Mouse (Mus musculus) liver, embryonic 12.5 days (tissue): Measurements from ENCODE around the gene Gng12. TPM values are rescaled to one million over a fixed set of nuclear protein-coding genes. Genes with fewer than 3 reads are reported as not detected.
A peak's percentile ranks its signal among the peaks of the same experiment; 100 is the strongest.

Experiments used
- ATAC-seq: fragments of 200-750 bp; cut with Nextera tagmentation; 2 replicates; pipeline ENCODE4 v1.8.0; 2017; ENCODE audit warnings: moderate number of reproducible peaks, mild to moderate bottlenecking, moderate library complexity
- H3K27ac ChIP-seq: fragments of 300-500 bp; sonication (generic); 2 replicates; pipeline ENCODE4 v1.5.1; 2016; ENCODE audit warnings: mild to moderate bottlenecking
- H3K27me3 ChIP-seq: fragments of 300-500 bp; sonication (generic); replicated peaks from 2 replicates; pipeline ENCODE4 v1.6.1; 2016; ENCODE audit warnings: mild to moderate bottlenecking, moderate library complexity
- H3K36me3 ChIP-seq: fragments of 300-500 bp; sonication (generic); 2 replicates; pipeline ENCODE4 v1.6.1; 2016; ENCODE audit warnings: mild to moderate bottlenecking, moderate library complexity
- H3K4me1 ChIP-seq: fragments of 300-500 bp; sonication (generic); 2 replicates; pipeline ENCODE4 v1.6.1; 2016
- H3K4me2 ChIP-seq: fragments of 300-500 bp; sonication (generic); 2 replicates; pipeline ENCODE4 v1.6.1; 2016; ENCODE audit warnings: mild to moderate bottlenecking, moderate library complexity
- H3K4me3 ChIP-seq: fragments of 300-500 bp; sonication (generic); 2 replicates; pipeline ENCODE4 v1.5.1; 2016; ENCODE audit warnings: mild to moderate bottlenecking, moderate library complexity
- H3K9ac ChIP-seq: fragments of 300-500 bp; sonication (generic); 2 replicates; pipeline ENCODE4 v1.6.1; 2016; ENCODE audit warnings: mild to moderate bottlenecking, moderate library complexity
- H3K9me3 ChIP-seq: fragments of 300-500 bp; sonication (generic); replicated peaks from 2 replicates; pipeline ENCODE4 v1.6.1; 2016; ENCODE audit warnings: mild to moderate bottlenecking, moderate library complexity
- WGBS: fragments of 180-500 bp; shearing (Covaris S2); methylation state at CpG from one replicate; pipeline ENCODE4 v1.1.7; 2016; ENCODE audit not compliant: insufficient replicate concordance; 5-methylcytosine and 5-hydroxymethylcytosine counted together
- polyA plus RNA-seq: library from polyadenylated mRNA; unstranded; fragments of >200 nt; fragmentation: Nextera tagmentation; extraction: Ambion mirVana; gene quantifications from 2 replicates; pipeline ENCODE4 v1.2.1, GENCODE M21; 2016

Gng12 gene
- polyA plus RNA-seq, 1 experiment from 2014 or later, result 35.0 TPM

DNA sequence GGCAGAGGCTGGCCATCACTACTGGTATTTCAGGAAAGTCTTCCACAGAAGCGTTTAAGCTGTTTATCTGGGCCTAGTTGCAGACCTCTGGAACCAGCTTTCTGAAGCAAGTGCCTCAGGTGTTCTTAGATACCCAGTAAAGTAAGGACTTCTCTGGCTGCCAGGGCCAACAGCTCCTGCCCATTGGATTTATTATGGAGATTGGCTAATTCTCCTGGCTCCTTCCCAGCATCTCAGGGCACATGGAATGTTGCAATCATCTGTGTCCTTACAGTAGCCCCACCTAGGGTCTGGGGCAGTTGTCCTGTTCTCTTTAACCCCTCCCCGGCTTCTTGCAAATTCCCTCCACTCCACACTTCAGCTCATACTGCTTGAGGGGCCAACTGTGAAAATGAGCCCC, 102.4 kb downstream of the Gng12 start:
- no peaks in the 10 kb centered on the region for H3K36me3 ChIP-seq
- no peak overlapping the region for H3K9ac ChIP-seq
- no peaks in the 10 kb centered on the region for H3K27me3 ChIP-seq
- H3K4me2 ChIP-seq, result no peak overlapping the region
- no peak overlapping the region for H3K4me3 ChIP-seq
- H3K9me3 ChIP-seq, result no peaks in the 10 kb centered on the region
- H3K27ac ChIP-seq, result no peak overlapping the region
- H3K4me1 ChIP-seq, result 0 out of 2 replicates have a peak, but pooled peaks cover 6% of the 10 kb centered on the region
- ATAC-seq, result no peak
- WGBS, result 73% methylated on average over 2 of the region's 2 CpGs

DNA sequence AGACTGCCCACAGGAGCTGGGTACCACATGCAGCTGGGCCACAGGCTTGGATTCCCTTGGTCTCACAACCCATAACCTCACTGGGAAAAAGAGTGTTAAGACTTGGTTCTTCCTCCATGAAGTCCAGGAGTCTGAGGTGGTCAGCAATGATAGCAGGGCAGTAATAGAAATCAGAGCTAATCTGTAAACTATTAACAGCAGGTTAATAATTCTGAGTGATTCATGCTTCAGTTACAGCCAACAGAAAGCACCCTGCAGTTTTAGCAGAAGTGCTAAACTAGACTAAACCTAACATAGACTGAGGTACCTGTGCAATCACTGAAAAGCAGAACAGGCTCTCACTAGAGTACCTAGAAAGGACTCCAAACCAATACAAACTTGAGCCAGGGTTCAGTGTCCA, 103.6 kb downstream of the Gng12 start:
- H3K27me3 ChIP-seq, result no peaks in the 10 kb centered on the region
- H3K36me3 ChIP-seq, result no peaks in the 10 kb centered on the region
- H3K4me3 ChIP-seq, result no peak overlapping the region
- no peak overlapping the region for H3K9ac ChIP-seq
- H3K27ac ChIP-seq, result no peak overlapping the region
- ATAC-seq, result no peak
- 0 out of 2 replicates have a peak, but pooled peaks cover 6% of the 10 kb centered on the region for H3K4me1 ChIP-seq
- H3K9me3 ChIP-seq, result no peaks in the 10 kb centered on the region
- H3K4me2 ChIP-seq, result no peak overlapping the region

DNA sequence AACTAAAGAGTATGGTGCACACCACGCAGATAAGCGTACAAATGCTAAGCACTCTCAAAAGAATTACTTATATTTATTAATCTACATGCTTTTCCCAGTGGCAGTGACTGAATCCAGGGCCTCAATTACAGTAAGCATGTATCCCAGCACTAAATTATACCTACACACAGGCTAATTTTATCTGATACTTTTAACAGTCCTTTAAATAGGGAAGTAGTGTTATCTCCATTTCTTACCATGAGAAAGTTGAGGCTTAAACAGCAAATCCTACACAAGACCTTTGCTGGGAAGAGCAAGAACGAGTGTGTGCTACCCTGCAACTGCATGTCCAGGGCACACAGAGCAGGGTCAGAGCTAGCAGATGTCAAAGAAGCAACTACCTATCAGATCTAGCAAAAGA, 113.7 kb downstream of the Gng12 start:
- Histone ChIP-seq H3K4me1 (peaks cover 28% of the 10 kb centered on the region), H3K36me3 (no peaks in the 10 kb centered on the region), H3K4me3 (no peak overlapping the region), H3K27ac (no peak overlapping the region), H3K9ac (no peak overlapping the region), H3K27me3 (no peaks in the 10 kb centered on the region), H3K4me2 (no peak overlapping the region), H3K9me3 (no peaks in the 10 kb centered on the region)
- 67% methylated on average over 3 of the region's 3 CpGs for WGBS
- ATAC-seq, result no peak

DNA sequence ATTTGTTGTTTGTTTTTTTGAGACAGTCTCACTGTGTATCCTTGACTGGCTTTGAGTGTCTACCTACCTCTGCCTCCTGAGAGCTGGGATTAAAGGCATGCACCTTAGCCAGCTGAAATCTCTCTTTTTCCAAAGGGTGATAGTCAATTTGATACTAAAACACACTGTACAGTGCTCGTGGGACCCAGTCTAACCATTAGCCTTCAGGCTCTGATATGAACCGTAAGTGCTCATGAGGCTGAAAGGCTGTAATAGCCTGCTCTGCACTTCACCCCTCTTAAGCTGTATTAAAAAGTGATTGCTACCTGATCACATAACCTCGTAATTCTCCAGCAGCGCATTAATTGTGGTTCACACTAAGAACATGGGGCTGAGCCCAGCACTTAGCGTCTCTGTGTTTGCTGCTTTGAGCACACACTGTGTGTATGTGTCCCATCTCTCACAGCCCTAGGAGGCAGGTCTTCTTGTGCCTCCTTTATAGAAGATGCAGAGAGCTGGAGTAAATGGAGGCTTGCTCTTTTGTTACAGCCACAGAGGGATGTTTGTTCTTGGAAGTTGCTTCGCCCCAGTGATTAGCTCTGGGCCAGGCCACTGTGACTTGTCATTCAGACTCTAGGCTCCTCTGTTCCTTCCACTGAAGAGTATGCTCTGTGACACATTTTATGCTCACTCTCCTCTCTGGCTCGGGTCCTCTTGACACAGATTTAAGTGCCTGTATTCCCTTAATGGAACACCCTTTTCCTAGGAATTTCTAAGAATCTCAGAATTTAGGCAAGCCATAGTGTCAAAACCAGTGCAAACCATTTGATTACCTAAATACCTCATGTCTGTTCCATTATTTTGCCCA, 114.4 kb downstream of the Gng12 start:
- Histone ChIP-seq H3K9me3 (no peaks in the 10 kb centered on the region), H3K4me2 (no peak overlapping the region), H3K36me3 (no peaks in the 10 kb centered on the region), H3K4me3 (no peak overlapping the region), H3K4me1 (peaks cover 35% of the 10 kb centered on the region), H3K27me3 (no peaks in the 10 kb centered on the region), H3K9ac (no peak overlapping the region), H3K27ac (no peak overlapping the region)
- WGBS, result 78% methylated on average over 7 of the region's 7 CpGs
- no peak for ATAC-seq

DNA sequence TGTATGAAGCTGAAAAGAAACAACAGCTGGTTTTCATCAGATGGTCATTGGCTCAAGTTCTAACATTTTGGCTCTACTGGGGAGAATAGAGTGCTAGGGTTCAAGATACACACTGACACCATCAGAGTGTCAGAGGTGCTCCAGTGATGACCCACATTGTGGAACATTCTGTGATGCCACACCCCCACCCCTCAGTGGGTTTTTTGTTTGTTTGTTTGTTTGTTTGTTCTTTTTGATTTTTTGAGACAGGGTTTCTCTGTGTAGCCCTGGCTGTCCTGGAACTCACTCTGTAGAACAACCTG, 115.0 kb downstream of the Gng12 start:
- Histone ChIP-seq H3K4me1 (peaks cover 41% of the 10 kb centered on the region), H3K36me3 (no peaks in the 10 kb centered on the region), H3K27ac (no peak overlapping the region), H3K9me3 (no peaks in the 10 kb centered on the region), H3K27me3 (no peaks in the 10 kb centered on the region), H3K4me2 (no peak overlapping the region), H3K4me3 (no peak overlapping the region), H3K9ac (no peak overlapping the region)
- no peak for ATAC-seq

DNA sequence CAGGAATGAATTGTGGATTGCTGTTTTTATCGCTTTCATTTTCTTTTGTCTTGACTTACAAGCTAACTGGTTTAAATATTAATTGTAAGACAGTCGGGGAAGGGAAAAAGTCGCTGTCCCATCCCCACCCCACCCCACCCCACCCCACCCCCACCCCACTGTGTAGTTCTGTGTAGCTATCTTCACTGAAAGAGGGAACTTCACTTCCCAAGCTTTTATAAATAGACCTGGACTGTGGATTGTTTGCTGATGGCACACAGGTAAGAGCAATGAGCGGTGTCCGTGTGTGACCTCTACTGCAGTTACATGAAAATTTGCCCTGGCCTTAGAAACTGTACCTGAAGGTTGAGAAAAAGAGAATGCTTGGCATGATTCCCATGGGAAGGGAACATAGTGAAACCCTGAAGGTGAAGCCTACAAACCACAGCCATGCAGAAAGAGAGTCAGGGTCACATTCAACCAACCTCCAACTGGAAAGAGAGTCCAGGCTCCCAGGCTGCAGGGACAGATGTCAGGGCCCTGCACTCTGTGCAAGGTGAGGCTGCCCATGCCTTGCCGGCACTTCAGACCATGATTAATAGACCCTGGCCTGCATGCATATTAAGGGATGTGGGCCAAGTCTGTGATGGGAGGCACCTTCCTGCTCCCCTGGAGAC, 117.2 kb downstream of the Gng12 start:
- H3K27ac ChIP-seq, result peak overlapping the region; percentile 59
- 72% methylated on average over 6 of the region's 6 CpGs for WGBS
- H3K9me3 ChIP-seq, result no peaks in the 10 kb centered on the region
- ATAC-seq, result peak; percentile 29
- peaks cover 50% of the 10 kb centered on the region for H3K4me1 ChIP-seq
- no peaks in the 10 kb centered on the region for H3K36me3 ChIP-seq
- H3K4me2 ChIP-seq, result peak overlapping the region; percentile 48
- no peaks in the 10 kb centered on the region for H3K27me3 ChIP-seq
- peak overlapping the region; percentile 29; the same call in 1 of the 2 replicates for H3K9ac ChIP-seq
- H3K4me3 ChIP-seq, result no peak overlapping the region

DNA sequence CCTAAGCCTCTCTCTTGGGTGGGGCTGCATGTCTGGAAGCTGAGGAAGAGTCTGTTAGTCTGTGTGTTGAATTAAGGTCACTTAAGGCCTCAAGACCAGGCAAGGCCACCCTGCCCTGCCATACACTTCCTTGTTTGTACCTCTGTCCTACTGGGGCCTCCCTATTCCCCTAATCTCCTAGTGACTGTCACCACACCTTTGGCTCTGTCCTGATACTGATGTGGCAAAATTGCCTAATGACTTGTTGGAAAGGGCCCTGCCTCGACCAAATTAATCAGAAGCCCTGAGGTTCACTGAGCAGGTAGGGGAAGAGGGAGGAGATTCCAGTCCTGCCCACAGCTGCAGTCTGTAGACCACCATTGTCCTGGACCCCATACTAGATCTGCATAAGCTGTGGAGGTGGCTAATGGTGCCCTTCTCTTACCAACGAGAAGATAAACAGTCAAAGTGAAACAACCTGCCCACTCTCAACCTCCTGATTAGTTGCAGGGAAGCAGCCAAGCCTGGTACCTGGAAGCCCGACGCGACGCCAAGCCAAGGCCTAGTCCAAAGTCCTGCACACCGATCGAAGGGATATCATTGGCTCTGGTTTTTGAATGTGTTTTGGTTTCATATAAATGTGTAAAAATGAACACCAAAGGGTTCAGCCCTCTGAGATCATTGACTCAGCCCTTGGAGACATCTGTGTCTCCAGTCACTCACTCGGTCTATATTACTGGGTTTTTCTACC, 117.9 kb downstream of the Gng12 start:
- Histone ChIP-seq H3K4me2 (peak overlapping the region; percentile 48), H3K9me3 (no peaks in the 10 kb centered on the region), H3K4me1 (peaks cover 50% of the 10 kb centered on the region), H3K36me3 (no peaks in the 10 kb centered on the region), H3K27ac (peak overlapping the region; percentile 59), H3K27me3 (no peaks in the 10 kb centered on the region), H3K9ac (peak overlapping the region; percentile 29; the same call in 1 of the 2 replicates), H3K4me3 (no peak overlapping the region)
- WGBS, result 70% methylated on average over 9 of the region's 9 CpGs
- ATAC-seq, result peak; percentile 90

DNA sequence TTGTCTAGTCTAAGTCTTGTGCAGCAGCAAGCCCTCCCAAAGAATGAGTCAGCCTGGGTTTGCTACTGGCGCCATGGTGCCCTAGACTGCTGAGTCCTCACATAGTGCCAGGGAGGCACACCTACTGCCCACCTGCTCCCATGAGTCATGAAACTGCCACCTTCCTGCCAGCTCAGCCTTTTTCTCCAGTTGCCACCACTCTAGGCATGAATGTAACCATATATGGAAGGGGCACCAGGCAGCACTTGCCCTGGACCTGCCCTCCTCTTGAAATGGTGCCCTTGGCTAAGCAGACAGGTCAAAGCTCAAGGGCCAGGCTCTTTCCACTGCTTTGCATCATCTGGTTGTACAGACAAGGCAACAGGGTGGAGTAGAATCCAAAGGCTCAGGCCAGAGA, 118.5 kb downstream of the Gng12 start:
- peak overlapping the region; percentile 29; the same call in 1 of the 2 replicates for H3K9ac ChIP-seq
- no peaks in the 10 kb centered on the region for H3K9me3 ChIP-seq
- no peaks in the 10 kb centered on the region for H3K36me3 ChIP-seq
- WGBS, result 100% methylated on average over 1 of the region's 1 CpGs
- no peak overlapping the region for H3K4me3 ChIP-seq
- H3K4me1 ChIP-seq, result peaks cover 50% of the 10 kb centered on the region
- peak overlapping the region; percentile 59 for H3K27ac ChIP-seq
- peak; percentile 22 for ATAC-seq
- H3K27me3 ChIP-seq, result no peaks in the 10 kb centered on the region
- no peak overlapping the region; the same call in 1 of the 2 replicates for H3K4me2 ChIP-seq

DNA sequence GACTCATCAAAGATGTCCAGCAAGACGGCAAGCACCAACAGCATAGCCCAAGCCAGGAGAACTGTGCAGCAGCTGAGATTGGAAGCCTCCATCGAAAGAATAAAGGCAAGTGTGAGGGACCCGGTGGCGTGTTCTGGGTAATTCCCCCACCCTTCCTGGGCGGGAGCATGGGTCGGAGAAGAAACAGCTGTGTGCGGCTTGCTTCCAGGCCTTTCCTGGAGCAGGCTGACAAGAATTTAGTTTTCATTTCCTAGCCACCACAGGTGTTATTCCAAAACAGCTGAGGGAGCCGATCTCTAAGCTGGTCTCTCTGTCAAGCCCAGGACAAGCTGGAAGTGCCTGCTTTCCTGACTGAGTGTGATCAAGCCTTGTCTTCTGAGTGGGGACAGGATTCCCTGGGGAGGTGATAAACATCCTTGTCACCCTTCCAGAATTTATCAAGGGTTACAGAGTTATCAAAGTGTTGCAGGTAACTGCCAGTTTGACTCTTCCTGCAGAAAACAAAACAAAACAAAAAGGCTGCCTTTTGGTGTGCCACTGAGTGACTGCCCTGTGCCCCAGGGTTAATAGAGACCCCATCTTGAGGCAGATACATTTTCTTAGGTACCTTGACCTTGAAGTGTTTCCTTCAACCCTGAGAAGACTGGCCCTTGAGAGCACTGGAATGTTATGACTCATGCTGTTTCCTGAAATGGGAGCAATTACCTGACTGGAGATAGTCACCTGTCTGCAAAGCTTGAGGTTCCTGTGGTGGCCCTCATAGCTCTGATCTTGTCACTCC, 119.7 kb downstream of the Gng12 start:
- Histone ChIP-seq H3K36me3 (no peaks in the 10 kb centered on the region), H3K4me2 (no peak overlapping the region), H3K27me3 (no peaks in the 10 kb centered on the region), H3K4me1 (peaks cover 50% of the 10 kb centered on the region), H3K27ac (peak overlapping the region; percentile 48), H3K9me3 (no peaks in the 10 kb centered on the region), H3K4me3 (no peak overlapping the region), H3K9ac (no peak overlapping the region)
- ATAC-seq, result no peak
- 67% methylated on average over 8 of the region's 8 CpGs for WGBS

DNA sequence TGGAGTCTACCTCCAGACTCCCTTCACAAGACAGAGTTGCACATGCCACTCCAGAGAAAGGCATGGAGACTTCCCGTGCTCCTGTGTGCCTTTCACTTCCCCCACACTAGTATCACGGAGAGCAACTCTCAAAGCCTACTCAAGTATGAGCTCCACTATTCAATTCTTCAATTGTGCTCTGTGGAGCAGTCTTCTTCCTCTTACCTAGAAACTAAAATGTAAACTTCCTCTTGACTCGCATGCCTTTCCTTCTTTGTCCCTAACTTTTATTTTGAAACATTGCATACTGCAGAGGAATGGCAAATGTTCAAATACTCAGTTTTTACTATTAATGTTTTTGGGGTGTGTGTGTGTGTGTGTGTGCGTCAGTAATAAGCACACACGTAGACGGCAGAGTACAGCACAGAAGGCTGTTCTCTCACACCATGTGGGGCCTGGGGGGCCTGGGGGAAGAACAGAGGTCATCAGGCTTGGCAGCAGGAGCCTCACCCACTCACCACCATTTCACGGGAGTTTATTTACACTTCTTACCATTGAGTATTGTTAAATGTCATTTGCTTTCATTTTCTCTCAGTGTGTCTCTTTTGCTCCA, 120.4 kb downstream of the Gng12 start:
- no peak overlapping the region for H3K4me2 ChIP-seq
- 59% methylated on average over 7 of the region's 7 CpGs for WGBS
- no peak overlapping the region for H3K4me3 ChIP-seq
- H3K36me3 ChIP-seq, result 0 out of 2 replicates have a peak, but pooled peaks cover under 1% of the 10 kb centered on the region
- no peak overlapping the region for H3K9ac ChIP-seq
- no peak for ATAC-seq
- peaks cover 50% of the 10 kb centered on the region for H3K4me1 ChIP-seq
- peak overlapping the region; percentile 48; the same call in 1 of the 2 replicates for H3K27ac ChIP-seq
- no peaks in the 10 kb centered on the region for H3K27me3 ChIP-seq
- H3K9me3 ChIP-seq, result no peaks in the 10 kb centered on the region

DNA sequence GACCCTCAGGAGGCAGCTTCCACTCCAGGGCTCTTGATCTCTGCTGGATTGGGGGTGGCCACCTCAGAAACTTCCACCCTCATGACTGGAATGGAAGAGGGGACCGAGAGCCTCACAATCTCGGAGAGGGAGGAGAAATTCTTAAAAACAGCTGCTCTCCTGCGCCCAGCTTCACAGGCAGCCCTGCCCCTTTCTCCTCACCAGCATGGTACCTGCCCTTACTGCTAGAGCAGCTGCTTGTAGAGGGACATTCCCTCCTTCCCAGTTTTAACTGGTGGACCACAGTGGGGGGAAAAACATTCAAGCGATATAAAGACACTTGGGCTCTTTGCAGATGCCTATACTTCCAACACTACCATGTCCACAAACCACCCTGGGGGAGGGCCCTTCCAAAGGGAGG, 122.2 kb downstream of the Gng12 start:
- H3K9ac ChIP-seq, result no peak overlapping the region
- 76% methylated on average over 4 of the region's 4 CpGs for WGBS

More for the DNA sequence above, 122.2 kb downstream of the Gng12 start:
- H3K9me3 ChIP-seq, result no peaks in the 10 kb centered on the region
- H3K27me3 ChIP-seq, result no peaks in the 10 kb centered on the region
- H3K27ac ChIP-seq, result no peak overlapping the region
- no peak overlapping the region for H3K4me2 ChIP-seq
- no peak for ATAC-seq
- peaks cover 37% of the 10 kb centered on the region for H3K4me1 ChIP-seq
- no peak overlapping the region for H3K4me3 ChIP-seq
- 0 out of 2 replicates have a peak, but pooled peaks cover 3% of the 10 kb centered on the region for H3K36me3 ChIP-seq
